Comparison of ENCODE assay signal across 24 mouse cellular contexts in the genomic region with DNA sequence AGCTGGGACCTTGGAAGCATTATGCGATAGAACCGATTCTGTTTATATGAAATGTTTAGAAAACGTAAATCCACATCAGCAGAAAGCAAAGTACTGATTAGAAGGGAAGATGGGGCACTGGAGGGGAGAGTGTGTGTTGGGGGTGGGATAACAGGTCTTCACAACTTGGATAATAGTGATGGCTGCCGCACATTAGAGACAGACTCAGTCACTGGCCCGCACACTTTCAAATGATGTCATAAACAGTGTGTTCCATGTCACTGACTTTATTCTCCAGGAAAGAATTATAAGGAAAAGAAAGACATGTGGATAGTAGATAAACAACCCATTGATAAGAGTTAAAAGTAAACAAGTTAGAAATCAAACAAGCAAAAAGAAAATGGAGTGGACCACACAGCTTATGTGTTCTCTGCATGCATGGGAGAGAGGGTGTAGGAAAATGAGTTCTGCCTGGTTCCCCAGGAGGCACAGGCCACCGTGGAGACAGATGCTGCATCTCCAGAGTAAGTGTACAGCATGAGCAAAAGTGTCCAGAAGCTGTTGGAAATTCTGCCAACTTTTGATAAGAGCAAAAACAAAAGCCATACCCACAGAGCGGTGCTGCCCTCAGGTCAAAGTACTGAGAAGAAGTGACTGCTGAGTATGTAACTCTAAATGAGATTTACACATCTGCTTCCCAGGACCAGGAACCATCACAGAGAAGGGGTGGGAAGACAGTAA. TPM values are rescaled to one million over a fixed set of nuclear protein-coding genes. Genes with fewer than 3 reads are reported as not detected.
DNase-seq lines count a peak whose midpoint lies in the region; ATAC-seq and TF ChIP-seq lines count a peak whose summit lies in the region.
"Had no signal": no experiment of that assay in that cellular context is flagged by ENCODE, and none has a peak within 500 bp of the region (broad histone marks: within the 10 kb centered on the region; RNA-seq: fewer than 3 reads in every experiment).

No protein-coding gene starts in this region.

- H3K27me3 ChIP-seq in heart, embryonic 12.5 days (replicated peaks), result no peaks in the 10 kb centered on the region
- H3K27me3 ChIP-seq in liver, adult 2 months (ENCODE audit: control insufficient read depth, insufficient read depth, low read length), result no peaks in the 10 kb centered on the region
- no peaks in the 10 kb centered on the region for H3K27me3 ChIP-seq in stomach, embryonic 16.5 days (ENCODE audit: control insufficient read depth, insufficient read depth, low read length)
- H3K27me3 ChIP-seq in stomach, postnatal 0 days (ENCODE audit: control insufficient read depth, insufficient read depth, low read length), result no peaks in the 10 kb centered on the region
- no peaks in the 10 kb centered on the region for H3K27me3 ChIP-seq in hindbrain, embryonic 14.5 days (ENCODE audit: control insufficient read depth, insufficient read depth, low read length)
- H3K27me3 ChIP-seq: embryonic facial prominence, embryonic 15.5 days; hindbrain, embryonic 15.5 days; liver, embryonic 15.5 days; midbrain, embryonic 12.5 days had no signal

- no peak for TF ChIP-seq EP300 in stomach, postnatal 0 days (optimal IDR thresholded peaks at IDR 0.05)

- no peak overlapping the region for H3K27ac ChIP-seq in heart, embryonic 12.5 days (ENCODE audit: poor library complexity, severe bottlenecking)
- no peak overlapping the region for H3K27ac ChIP-seq in liver, adult 2 months (replicated peaks; ENCODE audit: insufficient read depth, low read depth, low read length)
- 0 out of 2 replicates have a peak overlapping the region, but pooled peaks have one; percentile 17 for H3K27ac ChIP-seq in stomach, embryonic 16.5 days (ENCODE audit: low read length)
- no peak overlapping the region for H3K27ac ChIP-seq in stomach, postnatal 0 days (replicated peaks)
- no peak overlapping the region for H3K27ac ChIP-seq in hindbrain, embryonic 14.5 days
- H3K27ac ChIP-seq: embryonic facial prominence, embryonic 15.5 days; kidney, postnatal 0 days; left cerebral cortex, adult 2 months; liver, embryonic 15.5 days; midbrain, embryonic 12.5 days had no signal

- H3K79me2 ChIP-seq in liver, adult 2 months (ENCODE audit: control insufficient read depth, insufficient read depth, low read length), result peaks cover 41% of the 10 kb centered on the region

- no peak overlapping the region for H3K4me2 ChIP-seq in heart, embryonic 12.5 days
- H3K4me2 ChIP-seq in stomach, embryonic 16.5 days (ENCODE audit: low read depth, low read length), result no peak overlapping the region
- H3K4me2 ChIP-seq in stomach, postnatal 0 days (replicated peaks; ENCODE audit: low read depth), result no peak overlapping the region
- H3K4me2 ChIP-seq in hindbrain, embryonic 14.5 days (replicated peaks), result no peak overlapping the region
- H3K4me2 ChIP-seq: embryonic facial prominence, embryonic 15.5 days; heart, embryonic 11.5 days; hindbrain, embryonic 15.5 days; liver, embryonic 15.5 days; midbrain, embryonic 12.5 days had no signal

- peaks cover 44% of the 10 kb centered on the region for H3K4me1 ChIP-seq in heart, embryonic 12.5 days (replicated peaks)
- peaks cover 20% of the 10 kb centered on the region for H3K4me1 ChIP-seq in liver, adult 2 months (ENCODE audit: control insufficient read depth, insufficient read depth, low read length)
- peaks cover 7% of the 10 kb centered on the region; the same call in 1 of the 2 replicates for H3K4me1 ChIP-seq in stomach, embryonic 16.5 days (ENCODE audit: control insufficient read depth, insufficient read depth, low read length)
- no peaks in the 10 kb centered on the region for H3K4me1 ChIP-seq in stomach, postnatal 0 days (replicated peaks; ENCODE audit: control insufficient read depth, insufficient read depth)
- no peaks in the 10 kb centered on the region for H3K4me1 ChIP-seq in hindbrain, embryonic 14.5 days (replicated peaks; ENCODE audit: control insufficient read depth, insufficient read depth, low read length)
- H3K4me1 ChIP-seq: midbrain, embryonic 12.5 days had no signal

- ATAC-seq in heart, embryonic 12.5 days (ENCODE audit: insufficient number of reproducible peaks, low FRiP score), result no peak
- no peak for ATAC-seq in stomach, embryonic 16.5 days (ENCODE audit: insufficient read depth, low FRiP score)
- ATAC-seq in stomach, postnatal 0 days (ENCODE audit: low FRiP score, low TSS enrichment), result no peak; the same call in 1 of the 2 replicates
- ATAC-seq in megakaryocyte progenitor cell, adult 5-6 weeks (replicated peaks; ENCODE audit: poor library complexity), result peak; percentile 36
- ATAC-seq in hindbrain, embryonic 14.5 days (ENCODE audit: low FRiP score), result no peak

- DNase-seq in heart, adult 11 months, result peak; percentile 84
- DNase-seq in liver, adult 2 months (ENCODE audit: extremely low read depth, low read depth, low spot score), result peak; percentile 75
- DNase-seq in liver, result no peak
- no peak for DNase-seq in stomach, postnatal 0 days (ENCODE audit: low spot score)
- DNase-seq in hindbrain, embryonic 14.5 days (ENCODE audit: low spot score), result no peak
- DNase-seq: adrenal gland, adult 2 months; cerebellum, adult 11 months; cerebellum, adult 9-11 months; forebrain, postnatal 0 days; heart, postnatal 4 days; right cerebral cortex, postnatal 25 days; spleen, adult 18-20 months; thymus, adult 18-20 months; thymus, postnatal 36 days had no signal

- TF ChIP-seq CTCF in liver, adult 2 months (IDR thresholded peaks at IDR 0.05; ENCODE audit: low read depth, low read length), result no peak
- TF ChIP-seq CTCF in stomach, postnatal 0 days (IDR thresholded peaks at IDR 0.05; ENCODE audit: low read depth), result no peak

- H3K4me3 ChIP-seq in heart, embryonic 12.5 days, result no peak overlapping the region
- no peak overlapping the region for H3K4me3 ChIP-seq in liver, adult 2 months (ENCODE audit: insufficient read depth, low read depth, low read length)
- no peak overlapping the region for H3K4me3 ChIP-seq in stomach, embryonic 16.5 days (replicated peaks; ENCODE audit: low read length)
- H3K4me3 ChIP-seq in stomach, postnatal 0 days (ENCODE audit: low read depth, low read length), result no peak overlapping the region
- no peak overlapping the region for H3K4me3 ChIP-seq in hindbrain, embryonic 14.5 days (replicated peaks; ENCODE audit: low read length)
- H3K4me3 ChIP-seq: embryonic facial prominence, embryonic 15.5 days; hindbrain, embryonic 15.5 days; left cerebral cortex, adult 2 months; liver, embryonic 15.5 days; midbrain, embryonic 12.5 days had no signal

- no peak for TF ChIP-seq POLR2A in liver, adult 2 months (IDR thresholded peaks at IDR 0.05; ENCODE audit: extremely low read depth, insufficient read depth, low read length)

- WGBS in heart, embryonic 12.5 days, result 66% methylated on average over 7 of the region's 7 CpGs
- 69% methylated on average over 7 of the region's 7 CpGs for WGBS in liver, adult 2 months
- 40% methylated on average over 7 of the region's 7 CpGs for WGBS in stomach, embryonic 16.5 days
- 43% methylated on average over 7 of the region's 7 CpGs for WGBS in stomach, postnatal 0 days
- 81% methylated on average over 7 of the region's 7 CpGs for WGBS in hindbrain, embryonic 14.5 days

- H3K9me3 ChIP-seq in heart, embryonic 12.5 days (replicated peaks), result peaks cover 5% of the 10 kb centered on the region
- H3K9me3 ChIP-seq in stomach, embryonic 16.5 days (replicated peaks; ENCODE audit: control insufficient read depth, low read length), result 0 out of 2 replicates have a peak, but pooled peaks cover 6% of the 10 kb centered on the region
- no peaks in the 10 kb centered on the region for H3K9me3 ChIP-seq in stomach, postnatal 0 days (ENCODE audit: control insufficient read depth, low read length)
- 0 out of 2 replicates have a peak, but pooled peaks cover 9% of the 10 kb centered on the region for H3K9me3 ChIP-seq in hindbrain, embryonic 14.5 days (ENCODE audit: control insufficient read depth, low read length)
- H3K9me3 ChIP-seq: embryonic facial prominence, embryonic 15.5 days; hindbrain, embryonic 15.5 days; liver, embryonic 15.5 days had no signal

- no peaks in the 10 kb centered on the region for H3K36me3 ChIP-seq in heart, embryonic 12.5 days
- no peaks in the 10 kb centered on the region for H3K36me3 ChIP-seq in liver, adult 2 months (ENCODE audit: control insufficient read depth, insufficient read depth, low read length)
- H3K36me3 ChIP-seq in stomach, embryonic 16.5 days (ENCODE audit: control insufficient read depth, insufficient read depth, low read length), result no peaks in the 10 kb centered on the region
- no peaks in the 10 kb centered on the region for H3K36me3 ChIP-seq in stomach, postnatal 0 days (ENCODE audit: control insufficient read depth, insufficient read depth, low read length)
- no peaks in the 10 kb centered on the region for H3K36me3 ChIP-seq in hindbrain, embryonic 14.5 days (replicated peaks; ENCODE audit: control insufficient read depth, insufficient read depth)
- H3K36me3 ChIP-seq: embryonic facial prominence, embryonic 15.5 days; hindbrain, embryonic 15.5 days; liver, embryonic 15.5 days; midbrain, embryonic 12.5 days had no signal

- no peak overlapping the region for H3K9ac ChIP-seq in heart, embryonic 12.5 days
- H3K9ac ChIP-seq in liver, adult 2 months (ENCODE audit: low read depth, low read length), result no peak overlapping the region
- H3K9ac ChIP-seq in stomach, embryonic 16.5 days (ENCODE audit: low read length), result no peak overlapping the region
- no peak overlapping the region for H3K9ac ChIP-seq in stomach, postnatal 0 days (ENCODE audit: low read length)
- H3K9ac ChIP-seq in hindbrain, embryonic 14.5 days, result no peak overlapping the region
- H3K9ac ChIP-seq: embryonic facial prominence, embryonic 15.5 days; forebrain, postnatal 0 days; hindbrain, embryonic 15.5 days; liver, embryonic 15.5 days; midbrain, embryonic 12.5 days had no signal

RNA-seq across cellular contexts. Expression of gene Tec, which starts 23.3 kb away (rescaled TPM):
- 17.1 TPM in 2 replicates for polyA plus RNA-seq in heart, embryonic 12.5 days (2016; fragmentation: Nextera tagmentation; extraction: Ambion mirVana)
- 17.7 and 24.7 TPM in 2 replicates for total RNA-seq in liver, adult 2 months (2014; rRNA removed)
- polyA plus RNA-seq in liver, adult 2 months (2012; rRNA removed), result 5.3 and 6.6 TPM in 2 replicates
- 12.5 and 13.0 TPM in 2 replicates for polyA plus RNA-seq in stomach, embryonic 16.5 days (2015; fragmentation: Nextera tagmentation; extraction: Ambion mirVana)
- 9.5 and 9.6 TPM in 2 replicates for polyA plus RNA-seq in stomach, postnatal 0 days (2015; fragmentation: Nextera tagmentation; extraction: Ambion mirVana)
- total RNA-seq in megakaryocyte progenitor cell, adult 5-6 weeks (2015), result 23.4 and 23.5 TPM in 2 replicates
- 33.4 and 42.2 TPM in 2 replicates for total RNA-seq in megakaryocyte progenitor cell, adult 5-6 weeks (2017)
- 7.6 and 8.8 TPM in 2 replicates for polyA plus RNA-seq in hindbrain, embryonic 14.5 days (2014; fragmentation: Nextera tagmentation; extraction: Ambion mirVana)

Comparison
In these comparisons a context has a peak if more than half of its experiments do, and no peak if none do; other contexts are left out.
1. DNase-seq: peak in heart, adult 11 months (single experiment) and liver, adult 2 months (single experiment); none in liver (single experiment), stomach, postnatal 0 days (single experiment) and hindbrain, embryonic 14.5 days (single experiment).